Mouse (Mus musculus): ENCODE results near the gene Strap. TPM values are rescaled to one million over a fixed set of nuclear protein-coding genes. Genes with fewer than 3 reads are reported as not detected.
A peak's percentile ranks its signal among the peaks of the same experiment; 100 is the strongest.

Gene Strap
- polyA plus RNA-seq, 1 experiment from 2014 or later, result 147 TPM

DNA sequence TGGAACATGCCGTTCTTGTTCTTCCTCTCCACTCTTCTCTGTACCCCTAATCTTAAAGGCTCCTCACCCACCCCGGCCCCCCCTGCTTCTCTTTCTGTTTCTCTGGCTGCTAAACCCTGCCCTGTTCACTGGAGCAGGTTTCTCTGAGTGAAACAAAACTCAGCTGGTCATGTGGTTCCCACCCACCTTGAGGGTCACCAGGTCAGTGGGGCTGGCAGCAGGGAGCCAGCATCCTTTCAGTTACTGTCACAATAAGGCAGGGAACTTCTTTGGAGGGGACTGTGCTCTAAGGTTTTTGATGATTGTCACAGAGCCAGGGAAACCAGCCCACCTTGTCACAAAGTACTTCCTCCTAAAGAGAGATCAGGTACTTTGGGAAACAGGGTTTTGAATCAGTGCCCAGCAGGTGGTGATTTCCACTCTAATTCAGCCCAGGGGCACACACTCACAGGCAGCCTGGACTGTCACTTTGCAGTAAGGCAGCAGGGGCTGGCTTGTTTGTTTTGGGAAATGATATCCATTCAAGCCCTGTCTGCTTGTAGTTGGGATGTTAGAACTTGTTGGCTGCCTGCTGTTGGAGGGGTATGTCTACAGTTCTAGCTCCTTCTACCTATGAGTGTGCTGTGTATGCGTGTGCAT is 29.8 kb downstream of the Strap start:
- H3K4me1 ChIP-seq (replicated peaks), result peaks cover 2% of the 10 kb centered on the region; the same call in 1 of the 2 replicates
- ATAC-seq, result no peak; the same call in 1 of the 2 replicates
- H3K36me3 ChIP-seq, result no peaks in the 10 kb centered on the region
- no peak overlapping the region for H3K27ac ChIP-seq
- WGBS, result 51% methylated on average over 3 of the region's 3 CpGs
- H3K4me3 ChIP-seq (replicated peaks), result no peak overlapping the region
- no peak overlapping the region for H3K4me2 ChIP-seq (replicated peaks)
- H3K9me3 ChIP-seq, result no peaks in the 10 kb centered on the region
- no peaks in the 10 kb centered on the region for H3K27me3 ChIP-seq (replicated peaks)
- no peak overlapping the region for H3K9ac ChIP-seq

- H3K36me3 ChIP-seq, result no peaks in the 10 kb centered on the region
- H3K9ac ChIP-seq, result no peak overlapping the region
- no peak overlapping the region for H3K4me3 ChIP-seq (replicated peaks)
- H3K4me1 ChIP-seq (replicated peaks), result no peaks in the 10 kb centered on the region
- ATAC-seq, result no peak
- H3K27ac ChIP-seq, result no peak overlapping the region
- H3K9me3 ChIP-seq, result no peaks in the 10 kb centered on the region
- no peak overlapping the region for H3K4me2 ChIP-seq (replicated peaks)
- H3K27me3 ChIP-seq (replicated peaks), result no peaks in the 10 kb centered on the region
Observed at GRCm38 (mm10) chr6:137766177-137766576, 31.3 kb downstream of the Strap start.

GRCm38 (mm10) chr6:137771621-137772250 is 36.9 kb downstream of the Strap start:
- Histone ChIP-seq H3K4me2 (replicated peaks) (no peak overlapping the region), H3K27me3 (replicated peaks) (no peaks in the 10 kb centered on the region), H3K27ac (no peak overlapping the region), H3K9ac (no peak overlapping the region), H3K4me3 (replicated peaks) (no peak overlapping the region), H3K36me3 (no peaks in the 10 kb centered on the region), H3K4me1 (replicated peaks) (no peaks in the 10 kb centered on the region), H3K9me3 (no peaks in the 10 kb centered on the region)
- no peak for ATAC-seq
- 52% methylated on average over 3 of the region's 3 CpGs for WGBS

- no peak overlapping the region for H3K27ac ChIP-seq
Observed at GRCm38 (mm10) chr6:137772918-137773636, 38.2 kb downstream of the Strap start.

DNA sequence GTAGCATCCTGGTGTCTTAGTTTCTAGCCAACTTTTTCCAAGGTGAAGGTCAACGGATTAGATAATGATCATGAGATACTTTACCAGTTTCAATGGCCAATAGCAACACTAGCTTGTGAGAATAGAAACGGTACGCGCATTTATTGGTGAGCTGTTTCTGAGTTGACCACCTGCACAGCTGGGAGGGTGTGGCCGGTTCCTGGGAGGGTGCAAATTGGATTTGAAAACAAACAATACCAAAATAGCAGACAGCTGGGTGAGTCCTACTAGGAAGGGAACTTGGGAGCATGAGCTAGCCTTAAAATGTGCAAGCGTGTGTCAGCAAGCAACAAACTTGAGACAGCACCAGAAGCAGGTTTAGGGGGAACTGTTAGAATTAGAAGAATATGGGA is 38.8 kb downstream of the Strap start:
- Histone ChIP-seq H3K27ac (no peak overlapping the region), H3K4me3 (replicated peaks) (no peak overlapping the region), H3K4me2 (replicated peaks) (no peak overlapping the region), H3K9ac (no peak overlapping the region), H3K36me3 (no peaks in the 10 kb centered on the region), H3K27me3 (replicated peaks) (no peaks in the 10 kb centered on the region), H3K4me1 (replicated peaks) (no peaks in the 10 kb centered on the region), H3K9me3 (no peaks in the 10 kb centered on the region)
- WGBS, result 87% methylated on average over 6 of the region's 6 CpGs
- ATAC-seq, result no peak

More at GRCm38 (mm10) chr6:137772918-137773636, 38.2 kb downstream of the Strap start:
- no peak overlapping the region for H3K4me3 ChIP-seq (replicated peaks)
- H3K4me2 ChIP-seq (replicated peaks), result no peak overlapping the region
- ATAC-seq, result no peak
- WGBS, result 90% methylated on average over 8 of the region's 8 CpGs
- H3K9me3 ChIP-seq, result no peaks in the 10 kb centered on the region
- no peak overlapping the region for H3K9ac ChIP-seq
- H3K27me3 ChIP-seq (replicated peaks), result no peaks in the 10 kb centered on the region
- no peaks in the 10 kb centered on the region for H3K36me3 ChIP-seq
- no peaks in the 10 kb centered on the region for H3K4me1 ChIP-seq (replicated peaks)

GRCm38 (mm10) chr6:137774166-137774565 is 39.3 kb downstream of the Strap start:
- H3K27me3 ChIP-seq (replicated peaks), result no peaks in the 10 kb centered on the region
- H3K9me3 ChIP-seq, result no peaks in the 10 kb centered on the region
- H3K9ac ChIP-seq, result no peak overlapping the region
- H3K36me3 ChIP-seq, result no peaks in the 10 kb centered on the region
- H3K4me2 ChIP-seq (replicated peaks), result no peak overlapping the region
- no peak overlapping the region for H3K4me3 ChIP-seq (replicated peaks)
- no peak for ATAC-seq
- no peak overlapping the region for H3K27ac ChIP-seq
- no peaks in the 10 kb centered on the region for H3K4me1 ChIP-seq (replicated peaks)
- WGBS, result 91% methylated on average over 13 of the region's 13 CpGs

- Histone ChIP-seq H3K9ac (no peak overlapping the region), H3K27me3 (replicated peaks) (no peaks in the 10 kb centered on the region), H3K4me2 (replicated peaks) (no peak overlapping the region), H3K36me3 (no peaks in the 10 kb centered on the region), H3K4me1 (replicated peaks) (no peaks in the 10 kb centered on the region), H3K9me3 (no peaks in the 10 kb centered on the region), H3K4me3 (replicated peaks) (no peak overlapping the region), H3K27ac (no peak overlapping the region)
- 82% methylated on average over 8 of the region's 8 CpGs for WGBS
- no peak for ATAC-seq
Observed at GRCm38 (mm10) chr6:137775159-137775558, 40.3 kb downstream of the Strap start.

DNA sequence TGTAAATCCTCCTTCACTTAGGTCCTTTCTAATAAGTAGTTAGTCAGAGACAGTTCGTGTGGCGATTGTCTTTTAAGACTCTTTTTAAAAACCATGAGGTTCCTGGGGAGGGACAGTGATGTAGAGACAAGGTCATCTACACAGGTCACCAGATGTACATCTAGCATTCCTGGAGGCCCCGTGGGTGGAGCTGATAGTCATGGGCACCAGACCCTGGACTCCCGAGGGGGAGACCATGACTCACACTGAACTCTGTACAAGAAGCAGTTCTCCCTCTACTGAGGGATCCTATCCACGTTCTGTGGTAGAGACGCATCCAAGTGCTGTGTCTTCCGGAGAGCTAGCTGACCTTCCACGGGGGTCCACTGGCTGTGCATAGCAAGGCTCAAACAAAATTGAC is 42.1 kb downstream of the Strap start:
- Histone ChIP-seq H3K4me3 (replicated peaks) (no peak overlapping the region), H3K9me3 (no peaks in the 10 kb centered on the region), H3K4me2 (replicated peaks) (no peak overlapping the region), H3K4me1 (replicated peaks) (no peaks in the 10 kb centered on the region), H3K9ac (no peak overlapping the region), H3K27ac (no peak overlapping the region), H3K36me3 (no peaks in the 10 kb centered on the region), H3K27me3 (replicated peaks) (no peaks in the 10 kb centered on the region)
- WGBS, result 72% methylated on average over 8 of the region's 8 CpGs
- ATAC-seq, result peak; percentile 25; the same call in 1 of the 2 replicates

- no peak overlapping the region for H3K27ac ChIP-seq
- no peaks in the 10 kb centered on the region for H3K27me3 ChIP-seq (replicated peaks)
- no peaks in the 10 kb centered on the region for H3K36me3 ChIP-seq
- H3K4me1 ChIP-seq (replicated peaks), result no peaks in the 10 kb centered on the region
- no peak overlapping the region for H3K9ac ChIP-seq
- 84% methylated on average over 7 of the region's 7 CpGs for WGBS
- H3K4me3 ChIP-seq (replicated peaks), result no peak overlapping the region
- no peak overlapping the region for H3K4me2 ChIP-seq (replicated peaks)
- no peak for ATAC-seq
- H3K9me3 ChIP-seq, result no peaks in the 10 kb centered on the region
Observed at GRCm38 (mm10) chr6:137783899-137784637, 49.2 kb downstream of the Strap start.

GRCm38 (mm10) chr6:137788976-137789590 is 54.2 kb downstream of the Strap start:
- Histone ChIP-seq H3K27me3 (replicated peaks) (no peaks in the 10 kb centered on the region), H3K9ac (no peak overlapping the region), H3K27ac (no peak overlapping the region), H3K4me1 (replicated peaks) (no peaks in the 10 kb centered on the region), H3K9me3 (no peaks in the 10 kb centered on the region), H3K4me3 (replicated peaks) (no peak overlapping the region), H3K36me3 (no peaks in the 10 kb centered on the region), H3K4me2 (replicated peaks) (no peak overlapping the region)
- 69% methylated on average over 9 of the region's 9 CpGs for WGBS
- ATAC-seq, result no peak

- Histone ChIP-seq H3K9me3 (no peaks in the 10 kb centered on the region), H3K4me2 (replicated peaks) (no peak overlapping the region), H3K4me3 (replicated peaks) (no peak overlapping the region), H3K36me3 (no peaks in the 10 kb centered on the region), H3K9ac (no peak overlapping the region), H3K27me3 (replicated peaks) (no peaks in the 10 kb centered on the region), H3K27ac (no peak overlapping the region), H3K4me1 (replicated peaks) (no peaks in the 10 kb centered on the region)
- WGBS, result 57% methylated on average over 2 of the region's 2 CpGs
- ATAC-seq, result peak; percentile 86
Observed at GRCm38 (mm10) chr6:137789658-137790057, 54.8 kb downstream of the Strap start.

DNA sequence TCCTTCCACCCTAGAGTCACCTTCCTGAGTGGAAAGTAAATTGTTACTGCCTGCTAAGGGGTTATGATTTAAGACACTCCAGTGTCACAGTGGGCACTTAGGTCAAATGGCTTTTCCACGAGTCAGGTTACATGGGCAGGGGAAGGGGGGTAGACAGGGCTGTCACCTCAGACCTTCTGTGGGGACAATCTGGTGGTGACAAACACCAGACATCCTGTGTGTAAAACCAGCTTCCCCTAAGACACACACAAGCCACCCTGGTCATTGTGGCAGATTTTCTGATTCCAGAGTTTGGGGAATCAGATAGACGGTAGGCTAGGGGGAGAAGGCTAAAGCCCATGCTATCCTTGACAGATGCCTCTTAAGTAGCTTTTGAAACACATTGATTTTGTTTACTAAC is 60.6 kb downstream of the Strap start:
- no peaks in the 10 kb centered on the region; the same call in 1 of the 2 replicates for H3K9me3 ChIP-seq
- H3K9ac ChIP-seq, result no peak overlapping the region
- H3K4me2 ChIP-seq (replicated peaks), result no peak overlapping the region
- no peak for ATAC-seq
- WGBS, result 34% methylated on average over 2 of the region's 2 CpGs
- H3K36me3 ChIP-seq, result peaks cover 5% of the 10 kb centered on the region; the same call in 1 of the 2 replicates
- no peaks in the 10 kb centered on the region for H3K27me3 ChIP-seq (replicated peaks)
- no peak overlapping the region for H3K4me3 ChIP-seq (replicated peaks)
- no peaks in the 10 kb centered on the region for H3K4me1 ChIP-seq (replicated peaks)
- no peak overlapping the region for H3K27ac ChIP-seq
